Comparison of ENCODE assay signal across 10 mouse cellular contexts in the genomic region with DNA sequence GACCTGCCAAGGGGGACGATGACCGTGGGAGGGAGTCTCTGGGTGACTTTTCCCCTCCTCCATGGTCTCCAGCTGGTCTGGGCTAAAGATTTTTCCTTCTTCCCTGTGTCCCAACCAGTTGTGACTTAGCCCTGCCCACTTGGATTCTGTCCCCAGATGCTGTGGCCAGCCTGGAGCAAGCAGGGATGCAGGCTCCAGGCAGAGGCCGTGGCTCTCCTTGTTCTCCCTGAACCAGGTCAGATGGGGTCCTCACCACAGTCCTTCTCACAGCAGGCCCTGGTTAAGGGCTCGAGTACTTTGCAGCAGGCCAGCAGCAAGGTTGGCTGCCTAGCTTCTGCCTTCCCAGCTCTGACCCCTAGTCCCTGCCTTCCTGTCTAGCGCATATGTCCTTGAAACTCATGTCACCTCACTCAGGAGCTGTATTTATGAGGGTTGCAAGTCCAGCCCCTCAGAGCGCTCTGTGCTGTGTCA. TPM values are rescaled to one million over a fixed set of nuclear protein-coding genes. Genes with fewer than 3 reads are reported as not detected.
DNase-seq lines count a peak whose midpoint lies in the region.
"Had no signal": no experiment of that assay in that cellular context is flagged by ENCODE, and none has a peak within 500 bp of the region (broad histone marks: within the 10 kb centered on the region; RNA-seq: fewer than 3 reads in every experiment).

No protein-coding gene starts in this region.

- peak; percentile 69 for DNase-seq in gastrocnemius, adult 18-20 months (ENCODE audit: low spot score)
- DNase-seq in gastrocnemius, adult 8-10 months (ENCODE audit: low spot score in 2 of 2) = no peak
- peak; percentile 64 for DNase-seq in adipocyte (ENCODE audit: low spot score)
- DNase-seq in gastrocnemius, postnatal 25 days = peak; percentile 61
- peak; percentile 50 to 63 for DNase-seq in kidney, postnatal 4 days
- no peak for DNase-seq in right cerebral cortex, adult 2 months (ENCODE audit: low spot score in 2 of 2)
- DNase-seq in c-Kit-positive CD71-positive TER-119-positive erythroid progenitor cells, embryonic 14.5 days (ENCODE audit: low spot score) = no peak
- DNase-seq in right cerebral cortex, postnatal 10 days (ENCODE audit: low spot score in 2 of 2) = no peak
- DNase-seq: cerebellum, adult 11-12 months; thymus, postnatal 25 days had no signal

RNA-seq across cellular contexts. Expression of a gene that starts 7.6 kb away (rescaled TPM):
- total RNA-seq in gastrocnemius, adult 18-20 months (2021) = 10 to 100 TPM; 69.3 to 76.8 TPM
- 10 to 100 TPM; 57.8 to 75.3 (median 70.3) TPM for total RNA-seq in gastrocnemius, adult 8-10 months (2022)
- total RNA-seq in gastrocnemius, postnatal 25 days (2021) = 10 to 100 TPM; 65.8 to 66.9 TPM

RNA-seq across cellular contexts. Expression of a gene that starts 7.8 kb away (rescaled TPM):
- total RNA-seq in gastrocnemius, adult 18-20 months (2021) = 1 to 10 TPM; 1.1 to 1.2 TPM
- total RNA-seq in gastrocnemius, adult 8-10 months (2022) = 1 to 10 TPM in 1 of 4 experiments, under 1 TPM in 3; 0.36 to 1.5 (median 0.80) TPM
- total RNA-seq in gastrocnemius, postnatal 25 days (2021) = 1 to 10 TPM in 1 of 2 experiments, under 1 TPM in 1; 0.56 to 1.6 TPM

RNA-seq across cellular contexts. Expression of a gene that starts 24.5 kb away (rescaled TPM):
- 10 to 100 TPM; 10.3 to 10.8 TPM for total RNA-seq in gastrocnemius, adult 18-20 months (2021)
- 10 to 100 TPM in 3 of 4 experiments, 1 to 10 TPM in 1; 9.8 to 12.6 (median 11.2) TPM for total RNA-seq in gastrocnemius, adult 8-10 months (2022)
- total RNA-seq in gastrocnemius, postnatal 25 days (2021) = 10 to 100 TPM; 14.0 to 15.0 TPM

RNA-seq across cellular contexts. Expression of a gene that starts 31.8 kb away (rescaled TPM):
- total RNA-seq in gastrocnemius, adult 18-20 months (2021) = 1 to 10 TPM; 1.0 to 1.3 TPM
- total RNA-seq in gastrocnemius, adult 8-10 months (2022) = under 1 TPM; 0.19 to 0.72 (median 0.64) TPM
- 1 to 10 TPM; 1.3 to 1.8 TPM for total RNA-seq in gastrocnemius, postnatal 25 days (2021)

RNA-seq across cellular contexts. Expression of a gene that starts 58.2 kb away (rescaled TPM):
- 10 to 100 TPM; 52.6 to 54.1 TPM for total RNA-seq in gastrocnemius, adult 18-20 months (2021)
- total RNA-seq in gastrocnemius, adult 8-10 months (2022) = 10 to 100 TPM; 57.8 to 60.8 (median 60.6) TPM
- 10 to 100 TPM; 46.3 to 53.2 TPM for total RNA-seq in gastrocnemius, postnatal 25 days (2021)

Comparison
In these comparisons a context has a peak if more than half of its experiments do, and no peak if none do; other contexts are left out.
1. DNase-seq: peak in gastrocnemius, adult 18-20 months (single experiment), adipocyte (single experiment), gastrocnemius, postnatal 25 days (single experiment) and kidney, postnatal 4 days (2 of 2); none in gastrocnemius, adult 8-10 months (0 of 2), right cerebral cortex, adult 2 months (0 of 2), c-Kit-positive CD71-positive TER-119-positive erythroid progenitor cells, embryonic 14.5 days (single experiment) and right cerebral cortex, postnatal 10 days (0 of 2).